Mouse (Mus musculus): ENCODE results near the gene Cradd.

Cradd gene

DNA sequence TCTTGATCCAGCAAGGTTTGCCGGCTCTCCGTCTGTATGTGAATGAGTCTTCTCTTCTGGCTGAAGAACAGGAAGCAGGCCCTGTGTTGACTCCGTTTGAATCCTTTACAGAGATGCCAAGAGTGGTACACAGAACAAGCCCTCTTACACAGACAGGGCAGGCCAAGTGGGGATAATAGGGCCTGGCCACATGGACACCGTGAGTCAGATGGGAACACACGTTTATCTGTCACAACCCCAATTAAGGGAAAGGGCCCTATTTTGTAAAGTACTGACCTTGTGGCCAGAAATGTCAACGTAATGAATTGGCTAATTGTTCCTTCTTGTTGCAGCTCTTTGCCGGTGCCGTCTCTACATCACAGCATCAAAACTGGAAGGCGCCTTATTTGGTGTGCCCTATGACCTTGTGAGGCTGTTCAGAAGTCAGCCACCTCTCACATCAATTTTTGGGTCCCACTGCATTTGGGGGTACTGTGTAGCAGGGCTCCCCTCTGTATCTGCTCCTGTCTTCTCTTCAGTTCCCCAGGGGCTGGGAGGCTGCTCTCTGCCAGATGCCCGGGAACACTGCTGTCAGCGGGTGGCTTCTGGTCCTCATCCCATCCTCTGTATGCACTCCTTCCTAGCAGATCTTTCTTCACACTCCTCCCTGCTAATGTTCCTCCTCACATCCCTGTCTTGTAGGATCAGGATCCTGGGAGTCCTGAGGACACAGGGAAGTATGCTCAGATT is 124.2 kb downstream of the Cradd start:
- DNase-seq (ENCODE audit: low spot score), result peak; percentile 56

GRCm38 (mm10) chr10:95197377-95197776 is 126.6 kb downstream of the Cradd start:
- no peak for DNase-seq (ENCODE audit: low spot score)

- DNase-seq (ENCODE audit: low spot score), result no peak
These were observed 128.2 kb downstream of the Cradd start for GRCm38 (mm10) chr10:95195719-95196118.

- DNase-seq (ENCODE audit: low spot score), result no peak
These were observed 129.2 kb downstream of the Cradd start for GRCm38 (mm10) chr10:95194776-95195175.

DNA sequence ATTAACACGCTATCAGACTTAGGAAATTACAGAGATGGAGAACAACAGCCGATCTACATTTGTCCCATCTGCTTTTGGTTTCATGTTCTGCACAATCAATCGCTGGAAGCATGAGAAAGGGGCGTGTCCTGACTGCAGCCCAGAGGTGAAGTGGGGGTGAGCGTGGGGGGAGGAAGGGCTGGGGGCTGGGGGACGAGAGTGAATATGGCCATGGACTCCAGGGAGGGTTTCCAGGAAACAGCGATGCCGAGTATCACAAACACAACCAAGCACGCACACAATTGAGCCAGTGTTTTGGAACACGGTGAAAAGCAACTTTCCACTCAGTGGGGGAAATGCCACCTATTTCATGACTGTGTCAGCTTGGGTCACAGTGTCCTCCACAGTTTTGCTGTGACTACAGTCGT is 130.1 kb downstream of the Cradd start:
- DNase-seq (ENCODE audit: low spot score), result no peak

GRCm38 (mm10) chr10:95191881-95192280 is 132.1 kb downstream of the Cradd start:
- no peak for DNase-seq (ENCODE audit: low spot score)

GRCm38 (mm10) chr10:95191151-95191655 is 132.7 kb downstream of the Cradd start:
- DNase-seq (ENCODE audit: low spot score), result no peak

GRCm38 (mm10) chr10:95189550-95190211 is 134.3 kb downstream of the Cradd start:
- no peak for DNase-seq (ENCODE audit: low spot score)

GRCm38 (mm10) chr10:95184210-95184609 is 139.7 kb downstream of the Cradd start:
- DNase-seq (ENCODE audit: low spot score), result peak; percentile 72

GRCm38 (mm10) chr10:95183051-95183450 is 140.9 kb downstream of the Cradd start:
- DNase-seq (ENCODE audit: low spot score), result peak; percentile 94

DNA sequence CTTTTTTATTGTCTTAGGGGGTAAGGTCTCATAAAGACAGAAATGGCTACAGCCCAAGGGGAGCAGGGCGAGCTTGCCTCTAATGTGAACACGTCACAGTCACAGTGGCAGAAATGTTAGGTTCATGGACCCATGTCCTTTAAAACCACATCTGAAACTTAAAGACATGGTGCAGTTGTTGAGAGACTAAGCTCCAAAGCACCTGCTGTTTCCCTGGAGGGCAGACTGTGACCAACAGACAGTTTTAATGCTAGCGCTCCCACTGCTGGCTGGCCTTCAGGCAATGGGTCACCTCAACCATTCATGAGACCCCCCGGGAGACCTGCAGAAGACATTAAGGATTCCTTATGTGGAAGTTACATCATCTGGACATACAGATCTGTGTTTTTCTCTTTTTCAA is 141.5 kb downstream of the Cradd start:
- DNase-seq (ENCODE audit: low spot score), result no peak

DNA sequence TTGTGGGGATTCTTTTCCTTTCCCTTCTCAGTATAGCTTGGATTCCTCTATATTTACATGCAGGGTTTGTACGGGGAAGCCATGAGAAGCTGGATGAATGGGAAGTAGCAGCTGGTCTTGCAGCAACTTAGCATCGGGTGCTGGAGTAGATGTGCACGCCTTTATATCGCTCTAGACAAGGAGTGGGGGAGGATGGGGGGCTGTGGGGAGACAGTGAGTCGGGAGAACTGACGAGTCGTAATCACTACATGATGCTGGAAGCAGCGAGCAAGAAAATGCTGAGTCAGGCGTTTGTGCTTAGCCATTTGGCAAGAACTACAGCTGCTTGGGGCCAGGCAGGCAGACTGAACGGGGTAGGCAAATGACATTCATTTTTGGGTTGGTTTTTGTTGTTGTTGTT is 142.4 kb downstream of the Cradd start:
- DNase-seq (ENCODE audit: low spot score), result no peak

DNA sequence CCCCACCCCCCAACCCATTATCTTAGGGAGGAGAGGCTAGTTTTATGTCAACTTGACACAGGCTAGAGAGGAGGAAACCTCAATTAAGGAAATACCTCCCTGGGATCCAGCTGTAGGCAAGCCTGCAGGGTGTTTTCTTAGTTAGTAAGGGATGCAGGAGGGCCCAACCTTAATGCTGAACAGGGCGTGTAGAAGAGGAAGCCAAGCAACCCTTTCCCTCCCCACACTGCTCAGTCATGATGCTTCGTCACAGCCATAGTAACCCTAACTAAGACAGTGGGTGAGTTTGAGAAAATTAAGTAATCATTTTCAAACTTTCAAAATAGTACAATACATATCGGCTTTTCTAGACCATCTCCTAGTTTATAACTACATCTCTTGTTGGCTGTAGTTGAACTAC is 143.0 kb downstream of the Cradd start:
- DNase-seq (ENCODE audit: low spot score), result no peak

- no peak for DNase-seq (ENCODE audit: low spot score)
These were observed 143.8 kb downstream of the Cradd start for GRCm38 (mm10) chr10:95180177-95180576.

- DNase-seq (ENCODE audit: low spot score), result no peak
These were observed 145.1 kb downstream of the Cradd start for GRCm38 (mm10) chr10:95178785-95179184.

GRCm38 (mm10) chr10:95175423-95176120 is 148.4 kb downstream of the Cradd start:
- DNase-seq (ENCODE audit: low spot score), result no peak

GRCm38 (mm10) chr10:95174260-95174659 is 149.7 kb downstream of the Cradd start:
- DNase-seq (ENCODE audit: low spot score), result no peak

- no peak for DNase-seq (ENCODE audit: low spot score)
These were observed 153.1 kb downstream of the Cradd start for GRCm38 (mm10) chr10:95170721-95171354.

DNA sequence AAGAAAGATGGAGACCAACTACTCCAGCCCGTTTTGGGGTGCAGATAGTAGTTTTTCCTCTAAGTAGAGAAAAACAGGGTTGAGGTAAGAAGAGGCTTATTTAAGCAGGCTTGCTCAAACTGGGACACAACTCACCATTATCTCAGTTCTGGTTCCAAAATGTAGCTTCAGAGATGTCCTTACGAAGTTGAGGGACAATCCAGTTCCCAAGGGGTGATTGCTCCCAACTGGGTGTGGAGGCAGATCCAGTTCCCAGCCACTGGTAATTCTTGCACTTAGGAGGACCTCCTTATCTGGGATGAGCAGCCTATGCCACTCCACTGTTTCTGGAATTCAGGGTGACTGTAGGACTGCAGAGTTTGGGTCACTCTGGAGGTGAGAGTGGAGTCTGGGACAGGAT is 159.0 kb downstream of the Cradd start:
- no peak for DNase-seq (ENCODE audit: low spot score)

DNA sequence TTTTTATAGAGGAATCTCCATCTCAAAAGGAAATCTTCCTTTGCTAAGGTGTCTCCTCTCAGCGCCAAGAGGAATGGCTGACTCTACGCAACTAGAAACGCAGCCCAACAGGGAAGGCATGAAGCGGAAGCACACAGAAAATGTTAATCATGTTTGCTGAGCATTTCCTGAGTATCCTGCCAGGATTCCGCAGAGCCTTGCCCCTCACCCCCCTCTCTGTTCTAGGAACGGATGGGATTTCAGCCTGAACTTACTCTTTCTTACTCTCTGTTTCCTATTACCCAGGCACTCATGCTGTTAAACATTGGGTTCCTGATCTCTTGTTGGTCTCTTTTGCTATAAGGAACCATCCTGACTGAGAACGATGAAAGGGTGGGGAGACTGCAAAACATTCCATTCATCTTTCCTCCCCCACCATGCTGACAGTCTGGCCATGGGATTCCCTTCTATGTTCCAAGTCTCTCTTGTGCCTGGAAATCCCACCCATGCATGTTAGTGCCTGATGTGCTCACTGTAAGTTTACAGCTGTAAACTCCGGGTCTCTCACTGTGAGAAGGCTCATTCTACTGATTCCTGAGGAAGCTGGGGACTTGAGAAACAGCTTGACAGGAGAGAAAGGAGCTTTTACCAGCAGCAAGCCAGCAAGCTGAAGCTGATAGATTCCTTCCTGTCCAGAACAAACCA is 161.1 kb downstream of the Cradd start:
- no peak for DNase-seq (ENCODE audit: low spot score)

DNA sequence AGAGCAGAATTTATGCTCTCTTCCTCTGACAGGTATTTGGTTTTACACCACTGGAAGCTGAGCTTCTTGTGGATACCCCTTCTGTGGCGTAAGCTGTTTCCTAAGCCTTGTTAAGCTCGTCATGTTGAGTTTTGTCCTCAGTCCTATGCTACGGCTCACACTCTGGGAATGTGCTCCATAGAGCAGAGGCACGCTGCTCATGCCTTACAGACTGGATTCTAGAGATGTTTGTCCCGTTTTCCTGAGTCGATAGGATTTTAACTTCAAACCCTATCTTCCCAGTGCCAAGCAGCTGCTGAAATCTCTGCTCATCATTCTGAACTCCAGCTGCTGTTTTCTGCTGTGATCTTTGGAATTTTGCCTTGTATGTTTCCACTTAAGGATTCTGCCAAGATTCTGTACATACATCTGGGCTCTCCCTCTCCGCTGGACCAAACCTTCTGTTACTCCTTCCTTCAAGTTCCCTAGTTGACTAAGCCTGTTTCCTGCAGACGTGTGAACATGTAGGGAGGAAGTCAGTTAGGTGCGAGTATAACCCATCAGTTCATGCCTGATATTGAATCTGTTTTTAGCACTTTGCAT is 164.2 kb downstream of the Cradd start:
- DNase-seq (ENCODE audit: low spot score), result no peak

Data from adipocyte (in vitro differentiated cells).